Mouse (Mus musculus) limb, embryonic 14.5 days (tissue): ENCODE data around the gene Tyr. TPM values are rescaled to one million over a fixed set of nuclear protein-coding genes. Genes with fewer than 3 reads are reported as not detected.

Experiments used
- ATAC-seq: fragments of 200-750 bp; cut with Nextera tagmentation; 2 replicates; pipeline ENCODE4 v1.8.0; 2017; ENCODE audit warnings: low read depth, moderate number of reproducible peaks, moderate TSS enrichment; ENCODE audit not compliant: low FRiP score
- DNase-seq: peaks from one replicate; pipeline ENCODE4 v3.0.0-alpha.2; 2015; ENCODE audit warnings: low spot score
- H3K27ac ChIP-seq: fragments of 300-500 bp; sonication (generic); replicated peaks from 2 replicates; pipeline ENCODE4 v1.5.1; 2014; ENCODE audit warnings: low read depth, mild to moderate bottlenecking, low read length, moderate library complexity, mixed read lengths
- H3K27me3 ChIP-seq: fragments of 300-500 bp; sonication (generic); 2 replicates; pipeline ENCODE4 v1.6.1; 2014; ENCODE audit warnings: low read length, mixed read lengths; ENCODE audit not compliant: control insufficient read depth, insufficient read depth
- H3K36me3 ChIP-seq: fragments of 300-500 bp; sonication (generic); 2 replicates; pipeline ENCODE4 v1.6.1; 2014; ENCODE audit warnings: mild to moderate bottlenecking, low read length, moderate library complexity, mixed read lengths; ENCODE audit not compliant: control insufficient read depth, insufficient read depth
- H3K4me1 ChIP-seq: fragments of 300-500 bp; sonication (generic); 2 replicates; pipeline ENCODE4 v1.6.1; 2014; ENCODE audit warnings: antibody characterized with exemption, low read length, mixed read lengths; ENCODE audit not compliant: control insufficient read depth, insufficient read depth
- H3K4me2 ChIP-seq: fragments of 300-500 bp; sonication (generic); replicated peaks from 2 replicates; pipeline ENCODE4 v1.6.1; 2014; ENCODE audit warnings: low read depth, mild to moderate bottlenecking, low read length, moderate library complexity; ENCODE audit not compliant: severe bottlenecking
- H3K4me3 ChIP-seq: fragments of 300-500 bp; sonication (generic); replicated peaks from 2 replicates; pipeline ENCODE4 v1.5.1; 2014; ENCODE audit warnings: low read length
- H3K9ac ChIP-seq: fragments of 300-500 bp; sonication (generic); 2 replicates; pipeline ENCODE4 v1.6.1; 2014; ENCODE audit warnings: mild to moderate bottlenecking, low read depth, low read length, moderate library complexity; ENCODE audit not compliant: severe bottlenecking
- H3K9me3 ChIP-seq: fragments of 300-500 bp; sonication (generic); 2 replicates; pipeline ENCODE4 v1.6.1; 2016; ENCODE audit warnings: low read length; ENCODE audit not compliant: control insufficient read depth
- POLR2A ChIP-seq: fragments of 200-500 bp; IDR thresholded peaks from 2 replicates; pipeline ENCODE4 v1.8.0; 2012; ENCODE audit warnings: inconsistent platforms, mild to moderate bottlenecking, moderate library complexity, borderline replicate concordance; ENCODE audit not compliant: insufficient read depth, insufficient read length; ENCODE audit errors: extremely low read depth
- WGBS: fragments of 180-500 bp; shearing (Covaris S2); extraction: QIAGEN DNeasy Blood & Tissue Kit; methylation state at CpG from one replicate; pipeline ENCODE4 v1.1.7; 2014; 5-methylcytosine and 5-hydroxymethylcytosine counted together
- polyA plus RNA-seq, 2 experiments: library from polyadenylated mRNA; depleted of rRNA in 1 of 2; stranded (reverse) in 1 of 2; unstranded in 1 of 2; fragments of >200 nt; fragmentation: Nextera tagmentation in 1 of 2; extraction: Ambion mirVana in 1 of 2; gene quantifications; 2 replicates each; pipeline versions ENCODE4 v1.2.1 to v1.2.3; 2012 to 2014

The Tyr gene
- polyA plus RNA-seq, 2 experiments = 0.39 to 0.43 TPM

GRCm38 (mm10) chr7:87397023-87397422 is 96.3 kb downstream of the Tyr start:
- H3K27ac ChIP-seq = no peak overlapping the region
- WGBS = 85% methylated on average over 7 of the region's 7 CpGs
- no peak for TF ChIP-seq POLR2A
- no peak overlapping the region for H3K4me3 ChIP-seq
- no peaks in the 10 kb centered on the region for H3K4me1 ChIP-seq
- no peak overlapping the region for H3K4me2 ChIP-seq
- H3K36me3 ChIP-seq = no peaks in the 10 kb centered on the region
- H3K9me3 ChIP-seq = no peaks in the 10 kb centered on the region
- ATAC-seq = no peak
- no peaks in the 10 kb centered on the region for H3K27me3 ChIP-seq
- no peak for DNase-seq
- H3K9ac ChIP-seq = no peak overlapping the region

GRCm38 (mm10) chr7:87374935-87375334 is 118.4 kb downstream of the Tyr start:
- H3K27me3 ChIP-seq = no peaks in the 10 kb centered on the region
- no peak overlapping the region for H3K9ac ChIP-seq
- no peak overlapping the region for H3K27ac ChIP-seq
- H3K36me3 ChIP-seq = no peaks in the 10 kb centered on the region
- DNase-seq (no peak), ATAC-seq (no peak)
- no peaks in the 10 kb centered on the region for H3K9me3 ChIP-seq
- H3K4me3 ChIP-seq = no peak overlapping the region
- H3K4me2 ChIP-seq = no peak overlapping the region
- no peak for TF ChIP-seq POLR2A
- no peaks in the 10 kb centered on the region for H3K4me1 ChIP-seq
- 65% methylated on average over 2 of the region's 2 CpGs for WGBS

Other genes starting within 250 kb of the Tyr start
- 4.1 and 4.9 TPM in 2 replicates for gene Nox4, start 247.4 kb downstream of the Tyr start, polyA plus RNA-seq (2012; rRNA removed)
- gene Nox4, start 247.4 kb downstream of the Tyr start, polyA plus RNA-seq (2014; fragmentation: Nextera tagmentation; extraction: Ambion mirVana) = 5.7 and 6.2 TPM in 2 replicates
- gene Grm5, start 90.7 kb upstream of the Tyr start, polyA plus RNA-seq (2012; rRNA removed) = 0.01 and 0.04 TPM in 2 replicates
- 0.08 TPM in 1 of 2 replicates, not detected in the other for gene Grm5, start 90.7 kb upstream of the Tyr start, polyA plus RNA-seq (2014; fragmentation: Nextera tagmentation; extraction: Ambion mirVana)